Mouse (Mus musculus) kidney, postnatal 0 days (tissue): Measurements from ENCODE around the gene Olfr1477. TPM values are rescaled to one million over a fixed set of nuclear protein-coding genes. Genes with fewer than 3 reads are reported as not detected.
"Not testable (repeated sequence)": the region's sequence is repeated elsewhere in the genome, so short reads cannot be mapped to it uniquely, and the experiment has no call there.

Source experiments
- ATAC-seq: fragments of 200-750 bp; cut with Nextera tagmentation; replicated peaks from 2 replicates; pipeline ENCODE4 v1.8.0; 2017; ENCODE audit warnings: low read depth, moderate number of reproducible peaks, moderate TSS enrichment, moderate library complexity; ENCODE audit not compliant: low FRiP score
- DNase-seq: peaks from one replicate; pipeline ENCODE4 v3.0.0-alpha.2; 2016; ENCODE audit warnings: low spot score
- H3K27ac ChIP-seq: fragments of 300-500 bp; sonication (generic); 2 replicates; pipeline ENCODE4 v1.5.1; 2014; ENCODE audit warnings: mild to moderate bottlenecking
- H3K27me3 ChIP-seq: fragments of 300-500 bp; sonication (generic); 2 replicates; pipeline ENCODE4 v1.6.1; 2014; ENCODE audit warnings: low read length, mixed read lengths; ENCODE audit not compliant: insufficient read depth
- H3K36me3 ChIP-seq: fragments of 300-500 bp; sonication (generic); 2 replicates; pipeline ENCODE4 v1.6.1; 2014; ENCODE audit warnings: low read length, mixed read lengths; ENCODE audit not compliant: insufficient read depth
- H3K4me1 ChIP-seq: fragments of 300-500 bp; sonication (generic); replicated peaks from 2 replicates; pipeline ENCODE4 v1.6.1; 2014; ENCODE audit warnings: antibody characterized with exemption, low read length, mixed read lengths; ENCODE audit not compliant: insufficient read depth
- H3K4me2 ChIP-seq: fragments of 300-500 bp; sonication (generic); 2 replicates; pipeline ENCODE4 v1.6.1; 2014; ENCODE audit warnings: mild to moderate bottlenecking, low read length, moderate library complexity, mixed read lengths
- H3K4me3 ChIP-seq: fragments of 300-500 bp; sonication (generic); replicated peaks from 2 replicates; pipeline ENCODE4 v1.5.1; 2014; ENCODE audit warnings: low read depth, low read length
- H3K9ac ChIP-seq: fragments of 300-500 bp; sonication (generic); 2 replicates; pipeline ENCODE4 v1.6.1; 2014; ENCODE audit warnings: low read depth, low read length
- H3K9me3 ChIP-seq: fragments of 300-500 bp; sonication (generic); replicated peaks from 2 replicates; pipeline ENCODE4 v1.6.1; 2016; ENCODE audit warnings: low read length, inconsistent platforms, mixed read lengths
- CTCF ChIP-seq: IDR thresholded peaks from 2 replicates; pipeline ENCODE4 v1.5.1; 2016; ENCODE audit warnings: antibody characterized with exemption, low read depth, mild to moderate bottlenecking, moderate library complexity
- WGBS: fragments of 180-500 bp; shearing (Covaris S2); extraction: QIAGEN DNeasy Blood & Tissue Kit; methylation state at CpG from one replicate; pipeline ENCODE4 v1.1.7; 2014; 5-methylcytosine and 5-hydroxymethylcytosine counted together
- polyA plus RNA-seq: library from polyadenylated mRNA; unstranded; fragments of >200 nt; fragmentation: Nextera tagmentation; extraction: Ambion mirVana; gene quantifications from 2 replicates; pipeline ENCODE4 v1.2.1, GENCODE M21; 2015

Gene Olfr1477
- not detected in 2 replicates for polyA plus RNA-seq

GRCm38 (mm10) chr19:13500246-13500645, at the start of gene Olfr1477:
Gene Olfr1477 (plus strand): TSS chr19:13500546.
- Histone ChIP-seq H3K4me2 (no peak within 1 kb of the TSS), H3K36me3 (no peaks in the 10 kb centered on the region), H3K9ac (no peak within 1 kb of the TSS), H3K4me1 (no peaks in the 10 kb centered on the region), H3K27me3 (no peaks in the 10 kb centered on the region), H3K27ac (no peak within 1 kb of the TSS), H3K4me3 (no peak within 1 kb of the TSS), H3K9me3 (no peaks in the 10 kb centered on the region)
- DNase-seq: no peak
- ATAC-seq: no peak
- WGBS: 71% methylated on average over 3 of the region's 3 CpGs
- TF ChIP-seq CTCF: no peak

GRCm38 (mm10) chr19:13455986-13456385, 44.4 kb upstream of the Olfr1477 start, which contains the start of gene Olfr1472:
Gene Olfr1472 (minus strand): TSS chr19:13456086.
- WGBS: 83% methylated on average over 1 of the region's 1 CpGs
- Histone ChIP-seq H3K27me3 (no peaks in the 10 kb centered on the region), H3K36me3 (no peaks in the 10 kb centered on the region), H3K9me3 (no peaks in the 10 kb centered on the region), H3K9ac (no peak within 1 kb of the TSS), H3K4me3 (no peak within 1 kb of the TSS), H3K4me1 (no peaks in the 10 kb centered on the region), H3K4me2 (no peak within 1 kb of the TSS), H3K27ac (no peak within 1 kb of the TSS)
- DNase-seq: no peak
- ATAC-seq: no peak
- no peak for TF ChIP-seq CTCF

- H3K9ac ChIP-seq, H3K4me2 ChIP-seq, H3K27ac ChIP-seq, H3K9me3 ChIP-seq, H3K4me1 ChIP-seq, ATAC-seq, DNase-seq, H3K4me3 ChIP-seq, H3K27me3 ChIP-seq, H3K36me3 ChIP-seq: not testable (repeated sequence)
- 78% methylated on average over 4 of the region's 4 CpGs for WGBS
Measured at GRCm38 (mm10) chr19:13469265-13469664, 31.1 kb upstream of the Olfr1477 start, which contains the start of gene Olfr1474. Gene Olfr1474 (plus strand): TSS chr19:13469565.

GRCm38 (mm10) chr19:13480096-13480495, 20.2 kb upstream of the Olfr1477 start, which contains the start of gene Olfr1475:
Gene Olfr1475 (minus strand): TSS chr19:13480196.
- TF ChIP-seq CTCF: no peak
- no peak within 1 kb of the TSS for H3K4me2 ChIP-seq
- no peak for ATAC-seq
- no peaks in the 10 kb centered on the region for H3K9me3 ChIP-seq
- H3K27ac ChIP-seq: no peak within 1 kb of the TSS
- H3K9ac ChIP-seq: no peak within 1 kb of the TSS
- DNase-seq: no peak
- H3K36me3 ChIP-seq: no peaks in the 10 kb centered on the region
- no peaks in the 10 kb centered on the region for H3K27me3 ChIP-seq
- H3K4me1 ChIP-seq: no peaks in the 10 kb centered on the region
- H3K4me3 ChIP-seq: no peak within 1 kb of the TSS

- Histone ChIP-seq H3K9ac (no peak within 1 kb of the TSS), H3K4me1 (no peaks in the 10 kb centered on the region), H3K4me3 (no peak within 1 kb of the TSS), H3K36me3 (no peaks in the 10 kb centered on the region), H3K27ac (no peak within 1 kb of the TSS), H3K4me2 (no peak within 1 kb of the TSS), H3K27me3 (no peaks in the 10 kb centered on the region), H3K9me3 (no peaks in the 10 kb centered on the region)
- no peak for DNase-seq
- 71% methylated on average over 2 of the region's 2 CpGs for WGBS
- ATAC-seq: no peak
- TF ChIP-seq CTCF: no peak
Measured at GRCm38 (mm10) chr19:13527613-13528012, 27.3 kb downstream of the Olfr1477 start, which contains the start of gene Olfr1480. Gene Olfr1480 (plus strand): TSS chr19:13527913.

Other genes with a start within 250 kb of the Olfr1477 start
- gene Olfr1465, start 185.0 kb upstream of the Olfr1477 start, polyA plus RNA-seq: not detected in 2 replicates
- not detected in 2 replicates for gene Olfr1466, start 161.7 kb upstream of the Olfr1477 start, polyA plus RNA-seq
- gene Olfr1467, start 138.3 kb upstream of the Olfr1477 start, polyA plus RNA-seq: not detected in 2 replicates
- gene Olfr1469, start 92.7 kb upstream of the Olfr1477 start, polyA plus RNA-seq: not detected in 2 replicates
- not detected in 2 replicates for gene Olfr1471, start 57.1 kb upstream of the Olfr1477 start, polyA plus RNA-seq
- not detected in 2 replicates for gene Olfr1472, start 44.5 kb upstream of the Olfr1477 start, polyA plus RNA-seq
- not detected in 2 replicates for gene Olfr1474, start 31.0 kb upstream of the Olfr1477 start, polyA plus RNA-seq
- gene Olfr1475, start 20.4 kb upstream of the Olfr1477 start, polyA plus RNA-seq: not detected in 2 replicates
- gene Olfr1480, start 27.4 kb downstream of the Olfr1477 start, polyA plus RNA-seq: not detected in 2 replicates
- not detected in 2 replicates for gene Olfr1484, start 83.0 kb downstream of the Olfr1477 start, polyA plus RNA-seq
- not detected in 2 replicates for gene Olfr1487, start 116.8 kb downstream of the Olfr1477 start, polyA plus RNA-seq
- not detected in 2 replicates for gene Olfr1489, start 131.1 kb downstream of the Olfr1477 start, polyA plus RNA-seq
- not detected in 2 replicates for gene Olfr1490, start 150.5 kb downstream of the Olfr1477 start, polyA plus RNA-seq
- not detected in 2 replicates for gene Olfr1491, start 196.7 kb downstream of the Olfr1477 start, polyA plus RNA-seq
- not detected in 2 replicates for gene Olfr1493-ps1, start 222.7 kb downstream of the Olfr1477 start, polyA plus RNA-seq
- gene Olfr1494, start 239.2 kb downstream of the Olfr1477 start, polyA plus RNA-seq: not detected in 2 replicates